Mouse (Mus musculus): ENCODE data around the gene Immp2l. TPM values are rescaled to one million over a fixed set of nuclear protein-coding genes. Genes with fewer than 3 reads are reported as not detected.
A peak's percentile ranks its signal among the peaks of the same experiment; 100 is the strongest.

The Immp2l gene
- total and polyA plus RNA-seq, 3 experiments = 0.50 to 31.4 (median 7.9) TPM

DNA sequence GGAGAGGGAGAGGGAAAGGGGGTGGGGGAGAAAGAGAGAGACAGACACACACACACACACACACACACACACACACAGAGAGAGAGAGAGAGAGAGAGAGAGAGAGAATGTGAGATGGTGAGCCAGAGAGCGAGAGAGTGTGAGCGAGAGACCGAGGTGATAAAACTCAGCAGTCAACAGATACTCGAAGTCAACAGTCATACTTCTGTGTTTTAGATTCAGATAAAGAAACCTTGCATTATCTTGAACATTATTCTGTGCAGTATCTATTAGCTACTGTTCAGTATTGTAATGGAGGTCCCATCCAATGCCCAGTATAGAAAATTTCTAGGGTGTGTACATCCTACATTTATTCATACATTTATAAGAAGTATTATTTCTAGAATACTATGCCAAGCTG is 527.7 kb downstream of the Immp2l start:
- Histone ChIP-seq H3K36me3 (replicated peaks) (no peaks in the 10 kb centered on the region), H3K9me3 (replicated peaks) (no peaks in the 10 kb centered on the region), H3K4me1 (ENCODE audit: insufficient read depth, low read depth, low read length) (no peaks in the 10 kb centered on the region), H3K4me3 (ENCODE audit: low read depth, low read length) (no peak overlapping the region), H3K27me3 (ENCODE audit: insufficient read depth, low read length) (no peaks in the 10 kb centered on the region)
- DNase-seq (ENCODE audit: low spot score) (no peak), ATAC-seq (ENCODE audit: extremely low read depth, insufficient number of reproducible peaks, low FRiP score, poor library complexity, severe bottlenecking) (no peak)
- no peak for TF ChIP-seq CTCF (IDR thresholded peaks at IDR 0.05; ENCODE audit: low read depth, low read length)
- TF ChIP-seq GATA2 (IDR thresholded peaks at IDR 0.05; ENCODE audit: borderline replicate concordance, low read depth, low read length) = no peak
- TF ChIP-seq POLR2AphosphoS5 (IDR thresholded peaks at IDR 0.05; ENCODE audit: insufficient replicate concordance, low read depth, low read length) = no peak
- TF ChIP-seq TAL1 (conservative IDR thresholded peaks at IDR 0.05; ENCODE audit: low read depth, low read length) = no peak
- TF ChIP-seq GATA1 (IDR thresholded peaks at IDR 0.05; ENCODE audit: borderline replicate concordance, low read length) = no peak

DNA sequence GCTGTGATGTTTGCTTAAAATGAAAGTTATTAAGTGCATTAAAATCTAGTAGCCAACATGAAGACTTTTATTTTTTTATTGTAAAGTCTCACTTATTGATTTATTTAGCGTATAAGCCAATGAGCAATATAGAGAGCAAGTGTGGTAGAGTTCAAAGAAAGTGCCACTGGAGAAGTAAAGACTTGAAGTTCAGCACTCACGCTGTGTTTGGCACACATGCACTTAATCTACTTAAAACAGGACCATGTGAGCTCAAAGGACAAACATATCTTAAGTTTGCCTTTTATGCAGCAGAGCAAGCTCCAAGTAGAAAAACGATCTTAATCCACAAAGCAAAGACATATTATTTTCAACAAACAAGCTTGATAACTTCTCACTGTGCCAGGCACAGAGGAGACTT is 533.9 kb downstream of the Immp2l start:
- Histone ChIP-seq H3K9me3 (replicated peaks) (no peaks in the 10 kb centered on the region), H3K4me1 (ENCODE audit: insufficient read depth, low read depth, low read length) (no peaks in the 10 kb centered on the region), H3K27me3 (ENCODE audit: insufficient read depth, low read length) (no peaks in the 10 kb centered on the region), H3K36me3 (replicated peaks) (no peaks in the 10 kb centered on the region), H3K4me3 (ENCODE audit: low read depth, low read length) (no peak overlapping the region)
- ATAC-seq (ENCODE audit: extremely low read depth, insufficient number of reproducible peaks, low FRiP score, poor library complexity, severe bottlenecking) = no peak
- DNase-seq (ENCODE audit: low spot score) = no peak
- TF ChIP-seq GATA2 (IDR thresholded peaks at IDR 0.05; ENCODE audit: borderline replicate concordance, low read depth, low read length) (no peak), CTCF (IDR thresholded peaks at IDR 0.05; ENCODE audit: low read depth, low read length) (no peak), GATA1 (IDR thresholded peaks at IDR 0.05; ENCODE audit: borderline replicate concordance, low read length) (no peak), POLR2AphosphoS5 (IDR thresholded peaks at IDR 0.05; ENCODE audit: insufficient replicate concordance, low read depth, low read length) (no peak), TAL1 (conservative IDR thresholded peaks at IDR 0.05; ENCODE audit: low read depth, low read length) (no peak)

DNA sequence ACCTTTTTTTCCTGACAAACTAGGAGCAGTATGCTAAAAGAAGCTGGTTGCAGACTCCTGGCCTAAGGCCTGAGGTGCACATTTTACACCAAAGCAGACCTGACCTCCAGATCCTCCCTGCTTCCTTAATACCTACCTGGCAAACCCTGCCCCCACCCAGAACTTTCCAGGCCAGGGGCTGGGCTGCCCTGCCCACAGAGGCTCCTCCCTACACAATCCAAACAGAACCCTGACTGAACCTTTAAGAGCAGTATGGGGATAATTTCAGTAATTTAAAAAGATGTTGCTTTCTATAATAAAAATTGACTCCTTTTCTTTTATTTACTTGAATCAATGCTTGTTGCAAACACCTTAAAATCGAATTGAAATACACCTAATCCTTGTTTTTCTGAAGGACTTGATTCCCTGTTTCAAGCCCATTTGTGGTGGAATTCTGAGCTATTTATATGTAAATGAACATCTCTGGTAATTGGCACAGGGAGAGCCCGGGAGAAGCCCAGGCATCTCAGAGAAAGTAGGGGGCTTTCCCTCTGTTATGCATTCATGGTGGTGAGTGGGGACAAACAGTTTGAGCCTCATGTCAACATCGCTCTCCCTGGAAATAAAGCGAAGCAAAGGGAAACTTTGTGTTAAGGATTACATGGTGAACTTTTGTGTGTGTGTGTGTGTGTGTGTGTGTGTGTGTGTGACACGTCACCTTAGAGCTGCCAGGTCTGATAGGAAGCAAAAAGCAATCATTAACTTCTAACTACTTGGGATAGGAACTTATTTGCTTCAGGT is 535.3 kb downstream of the Immp2l start:
- ATAC-seq (ENCODE audit: extremely low read depth, insufficient number of reproducible peaks, low FRiP score, poor library complexity, severe bottlenecking) = no peak
- H3K4me3 ChIP-seq (ENCODE audit: low read depth, low read length) = no peak overlapping the region
- no peaks in the 10 kb centered on the region for H3K27me3 ChIP-seq (ENCODE audit: insufficient read depth, low read length)
- H3K36me3 ChIP-seq (replicated peaks) = no peaks in the 10 kb centered on the region
- no peaks in the 10 kb centered on the region for H3K4me1 ChIP-seq (ENCODE audit: insufficient read depth, low read depth, low read length)
- DNase-seq (ENCODE audit: low spot score) = no peak
- TF ChIP-seq CTCF (IDR thresholded peaks at IDR 0.05; ENCODE audit: low read depth, low read length) (no peak), POLR2AphosphoS5 (IDR thresholded peaks at IDR 0.05; ENCODE audit: insufficient replicate concordance, low read depth, low read length) (no peak), GATA2 (IDR thresholded peaks at IDR 0.05; ENCODE audit: borderline replicate concordance, low read depth, low read length) (no peak), GATA1 (IDR thresholded peaks at IDR 0.05; ENCODE audit: borderline replicate concordance, low read length) (no peak), TAL1 (conservative IDR thresholded peaks at IDR 0.05; ENCODE audit: low read depth, low read length) (no peak)
- H3K9me3 ChIP-seq (replicated peaks) = peaks cover 3% of the 10 kb centered on the region; the same call in 1 of the 2 replicates

DNA sequence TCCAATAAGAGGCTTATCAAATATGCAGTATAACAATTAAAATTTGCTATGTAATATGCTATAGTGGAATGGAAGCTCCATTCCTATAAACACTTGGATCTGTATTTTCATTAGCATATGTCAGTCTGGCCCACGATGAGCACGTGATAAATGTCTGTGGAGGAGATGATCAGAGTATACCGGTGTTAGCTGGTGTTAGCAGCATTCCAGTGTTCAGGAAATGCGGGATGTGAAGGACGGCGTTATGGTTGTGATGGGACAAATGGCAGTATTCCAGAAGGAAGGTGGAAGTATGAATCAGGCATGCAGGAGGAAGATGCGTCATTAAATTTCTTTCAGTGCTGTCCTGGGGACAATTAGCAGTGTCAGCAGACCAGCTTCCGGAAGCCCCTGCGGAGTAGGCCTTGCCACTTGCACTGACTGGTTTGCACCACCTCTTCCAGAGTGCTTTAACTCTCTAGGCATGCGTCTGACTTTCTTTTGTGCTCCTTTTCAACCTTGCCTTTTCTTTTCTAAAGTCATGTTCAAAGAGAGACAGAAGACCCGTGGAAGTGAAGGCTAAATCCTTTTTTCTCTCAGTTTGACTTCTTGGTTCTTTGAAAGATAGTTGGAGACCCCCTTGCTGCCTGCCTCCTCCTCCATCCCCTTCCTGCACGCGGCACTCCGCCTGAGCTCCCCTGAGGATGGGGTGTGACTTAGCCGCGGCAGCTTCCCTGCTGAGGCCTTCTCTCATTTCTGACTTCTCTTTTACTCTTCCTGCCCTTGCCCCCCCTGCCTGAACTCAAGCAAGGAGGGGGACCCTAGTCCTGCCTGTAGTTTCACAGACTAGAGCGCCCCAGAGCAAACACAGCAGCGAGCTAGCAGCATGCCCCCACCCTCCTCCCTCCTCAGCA is 541.9 kb downstream of the Immp2l start:
- peaks cover 3% of the 10 kb centered on the region; the same call in 1 of the 2 replicates for H3K9me3 ChIP-seq (replicated peaks)
- H3K4me3 ChIP-seq (ENCODE audit: low read depth, low read length) = no peak overlapping the region
- TF ChIP-seq GATA2 (IDR thresholded peaks at IDR 0.05; ENCODE audit: borderline replicate concordance, low read depth, low read length) (no peak), TAL1 (conservative IDR thresholded peaks at IDR 0.05; ENCODE audit: low read depth, low read length) (no peak), CTCF (IDR thresholded peaks at IDR 0.05; ENCODE audit: low read depth, low read length) (no peak), GATA1 (IDR thresholded peaks at IDR 0.05; ENCODE audit: borderline replicate concordance, low read length) (no peak), POLR2AphosphoS5 (IDR thresholded peaks at IDR 0.05; ENCODE audit: insufficient replicate concordance, low read depth, low read length) (no peak)
- no peak for ATAC-seq (ENCODE audit: extremely low read depth, insufficient number of reproducible peaks, low FRiP score, poor library complexity, severe bottlenecking)
- DNase-seq (ENCODE audit: low spot score) = no peak
- no peaks in the 10 kb centered on the region for H3K4me1 ChIP-seq (ENCODE audit: insufficient read depth, low read depth, low read length)
- no peaks in the 10 kb centered on the region for H3K27me3 ChIP-seq (ENCODE audit: insufficient read depth, low read length)
- no peaks in the 10 kb centered on the region for H3K36me3 ChIP-seq (replicated peaks)

DNA sequence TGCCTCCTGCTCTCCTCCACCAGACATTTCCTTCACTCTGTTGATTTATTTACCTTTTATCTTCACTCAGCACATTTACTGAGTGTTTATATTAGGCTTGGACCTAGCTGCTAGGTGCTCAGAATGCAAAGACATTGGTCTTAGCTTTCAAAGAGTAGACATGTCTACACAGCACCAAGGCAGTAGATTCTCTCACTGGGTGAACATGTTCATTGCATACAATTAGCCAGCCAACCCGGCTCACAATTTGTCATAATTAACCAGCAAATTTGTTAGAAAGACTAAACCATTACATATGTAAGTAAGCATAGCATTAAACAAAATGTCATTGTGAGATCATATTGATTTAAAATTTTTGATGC is 542.5 kb downstream of the Immp2l start:
- TF ChIP-seq CTCF (IDR thresholded peaks at IDR 0.05; ENCODE audit: low read depth, low read length) (no peak), POLR2AphosphoS5 (IDR thresholded peaks at IDR 0.05; ENCODE audit: insufficient replicate concordance, low read depth, low read length) (no peak), GATA2 (IDR thresholded peaks at IDR 0.05; ENCODE audit: borderline replicate concordance, low read depth, low read length) (no peak)

DNA sequence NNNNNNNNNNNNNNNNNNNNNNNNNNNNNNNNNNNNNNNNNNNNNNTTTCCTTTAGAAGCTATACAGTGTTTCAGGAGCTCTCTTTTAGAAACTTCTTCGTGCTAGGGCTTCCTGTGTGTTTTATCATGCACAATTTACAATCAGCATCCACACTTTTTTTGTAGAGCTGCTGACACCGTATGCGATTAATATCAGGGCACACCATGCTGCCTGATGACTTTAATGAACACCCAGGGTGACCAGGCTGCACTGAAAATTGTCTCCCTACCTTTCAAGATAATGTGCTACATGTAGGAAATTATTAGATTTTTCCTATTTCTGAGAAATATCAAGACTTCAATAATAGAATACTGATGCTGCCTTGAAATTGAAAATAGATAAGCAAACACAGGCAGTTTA is 549.9 kb downstream of the Immp2l start:
- no peak for DNase-seq (ENCODE audit: low spot score)
- H3K9me3 ChIP-seq (replicated peaks) = no peaks in the 10 kb centered on the region
- TF ChIP-seq TAL1 (conservative IDR thresholded peaks at IDR 0.05; ENCODE audit: low read depth, low read length) (no peak), GATA2 (IDR thresholded peaks at IDR 0.05; ENCODE audit: borderline replicate concordance, low read depth, low read length) (no peak), CTCF (IDR thresholded peaks at IDR 0.05; ENCODE audit: low read depth, low read length) (no peak), GATA1 (IDR thresholded peaks at IDR 0.05; ENCODE audit: borderline replicate concordance, low read length) (no peak), POLR2AphosphoS5 (IDR thresholded peaks at IDR 0.05; ENCODE audit: insufficient replicate concordance, low read depth, low read length) (no peak)
- no peak overlapping the region for H3K4me3 ChIP-seq (ENCODE audit: low read depth, low read length)
- no peaks in the 10 kb centered on the region for H3K27me3 ChIP-seq (ENCODE audit: insufficient read depth, low read length)
- H3K36me3 ChIP-seq (replicated peaks) = no peaks in the 10 kb centered on the region
- no peak for ATAC-seq (ENCODE audit: extremely low read depth, insufficient number of reproducible peaks, low FRiP score, poor library complexity, severe bottlenecking)
- no peaks in the 10 kb centered on the region for H3K4me1 ChIP-seq (ENCODE audit: insufficient read depth, low read depth, low read length)

More for the DNA sequence above, 542.5 kb downstream of the Immp2l start:
- Histone ChIP-seq H3K27me3 (ENCODE audit: insufficient read depth, low read length) (no peaks in the 10 kb centered on the region), H3K4me3 (ENCODE audit: low read depth, low read length) (no peak overlapping the region), H3K9me3 (replicated peaks) (peaks cover 3% of the 10 kb centered on the region; the same call in 1 of the 2 replicates), H3K4me1 (ENCODE audit: insufficient read depth, low read depth, low read length) (no peaks in the 10 kb centered on the region), H3K36me3 (replicated peaks) (no peaks in the 10 kb centered on the region)
- no peak for DNase-seq (ENCODE audit: low spot score)
- ATAC-seq (ENCODE audit: extremely low read depth, insufficient number of reproducible peaks, low FRiP score, poor library complexity, severe bottlenecking) = peak; percentile 28; the same call in 1 of the 2 replicates
